Mouse (Mus musculus): ENCODE results near the gene Dstn.

The Dstn gene

GRCm38 (mm10) chr2:143914760-143915599 lies at the start of gene Dstn:
Gene Dstn (plus strand): TSS chr2:143915320.
- peak; percentile 89 for DNase-seq (ENCODE audit: low read depth)

DNA sequence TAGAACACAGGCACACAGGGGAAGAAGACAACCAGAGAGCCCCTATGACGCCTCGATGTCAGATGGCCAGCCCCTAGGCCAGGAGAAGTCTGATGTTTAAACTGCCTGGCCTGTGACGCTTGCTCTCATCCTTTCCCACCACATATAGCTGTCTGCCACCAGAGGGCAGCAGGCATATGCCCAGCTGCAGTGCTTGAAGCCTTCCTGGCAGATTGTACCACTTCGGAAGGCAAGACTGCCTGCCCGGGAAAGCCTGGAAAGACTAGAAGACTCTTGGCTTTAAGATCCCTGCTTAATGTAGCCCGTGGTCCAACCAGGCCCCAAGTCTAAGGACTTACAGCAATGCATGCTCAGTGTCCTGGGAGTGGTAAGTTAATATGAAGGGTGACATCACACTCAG lies 47.8 kb upstream of the Dstn start:
- DNase-seq (ENCODE audit: low read depth): peak; percentile 40

DNA sequence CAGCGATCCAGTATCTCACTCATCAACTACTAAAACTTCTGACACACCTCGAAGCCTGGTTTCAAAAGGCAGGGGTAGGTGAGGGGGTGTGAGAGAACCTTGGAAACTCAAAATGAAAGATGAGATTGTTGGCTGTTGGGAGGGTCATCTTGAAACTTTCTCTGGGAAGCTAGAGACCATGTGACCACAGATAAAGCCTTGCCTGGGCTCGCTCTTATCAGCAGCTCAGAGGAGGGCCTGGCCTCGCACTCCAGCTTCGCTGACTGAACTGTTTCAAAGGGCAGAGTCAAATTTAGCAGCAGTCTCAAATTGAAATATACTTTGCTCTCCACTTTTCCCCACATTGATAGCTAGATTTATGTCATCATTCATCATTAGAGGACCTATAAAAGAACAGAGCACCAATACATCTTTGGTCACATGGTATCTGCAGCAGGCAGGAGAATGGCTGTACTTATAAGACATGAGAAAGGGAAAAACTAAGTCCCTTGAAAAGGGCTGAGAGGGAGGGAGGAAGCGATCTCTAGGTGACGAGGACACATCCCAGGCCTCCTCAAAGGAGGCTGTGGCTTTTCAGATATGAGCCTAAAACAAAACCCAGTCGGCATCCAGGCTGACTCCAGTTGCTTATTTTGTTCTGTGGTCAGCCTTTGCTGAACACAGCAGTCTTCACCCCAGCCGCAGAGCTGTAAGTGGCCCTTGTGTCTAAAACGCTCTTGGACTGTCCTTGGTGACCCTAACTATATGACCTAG lies 44.0 kb upstream of the Dstn start:
- DNase-seq (ENCODE audit: low read depth): peak; percentile 43

DNA sequence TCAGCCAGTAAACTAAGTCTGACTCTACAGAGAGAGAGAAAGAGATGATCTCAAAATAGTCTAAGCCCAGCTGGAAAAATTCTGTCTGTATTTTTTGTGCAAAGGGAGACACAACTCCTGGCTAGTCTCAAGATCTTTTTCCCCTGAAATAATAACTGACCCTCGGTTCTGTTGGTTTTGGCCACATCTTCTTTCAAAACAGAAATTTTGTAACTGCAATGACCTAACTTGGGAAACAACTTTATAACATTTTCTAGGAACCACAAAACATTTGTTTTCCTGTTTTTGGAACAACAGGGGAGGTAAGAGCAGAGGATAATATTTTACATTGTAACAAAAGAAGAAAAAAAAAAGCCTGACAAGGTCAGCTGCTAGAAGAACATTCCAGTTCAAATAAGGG lies 39.1 kb upstream of the Dstn start:
- DNase-seq (ENCODE audit: low read depth): no peak

DNA sequence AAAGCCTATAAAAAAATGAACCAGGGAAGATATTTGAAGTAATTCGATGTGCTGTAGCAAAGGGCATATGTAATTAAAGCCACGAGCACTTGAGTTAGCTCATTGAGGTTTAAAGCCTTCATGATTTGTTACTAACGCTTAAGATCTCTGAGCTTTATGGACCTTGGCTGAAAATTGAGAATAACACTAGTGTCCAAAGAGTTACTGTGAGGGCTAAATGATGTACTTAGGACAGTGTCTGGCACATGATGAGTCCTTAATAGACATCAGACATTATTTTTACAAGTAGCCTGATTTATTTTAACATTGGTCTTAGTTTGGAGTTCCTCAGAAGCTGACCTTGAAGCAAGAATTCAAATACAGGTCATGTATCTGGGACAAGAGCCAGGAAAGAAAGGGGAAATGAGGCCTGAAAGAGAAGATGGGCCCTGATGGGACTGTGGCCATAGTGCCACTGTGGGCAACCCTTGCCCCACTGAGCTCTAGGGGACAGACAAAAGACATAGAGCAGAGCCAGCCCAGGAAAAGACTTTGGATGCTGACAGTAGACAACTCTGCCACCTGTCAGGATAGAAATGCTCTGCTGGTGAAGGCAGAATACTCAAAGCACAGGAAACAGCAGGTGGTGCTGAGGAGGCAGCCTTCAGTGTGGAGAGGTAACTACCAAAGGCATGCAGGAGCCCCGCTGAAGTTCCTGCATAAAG lies 38.0 kb upstream of the Dstn start:
- no peak for DNase-seq (ENCODE audit: low read depth)

- DNase-seq (ENCODE audit: low read depth): no peak
Observed at GRCm38 (mm10) chr2:143879311-143879710, 35.8 kb upstream of the Dstn start.

- DNase-seq (ENCODE audit: low read depth): no peak
Observed at GRCm38 (mm10) chr2:143882002-143882401, 33.1 kb upstream of the Dstn start.

DNA sequence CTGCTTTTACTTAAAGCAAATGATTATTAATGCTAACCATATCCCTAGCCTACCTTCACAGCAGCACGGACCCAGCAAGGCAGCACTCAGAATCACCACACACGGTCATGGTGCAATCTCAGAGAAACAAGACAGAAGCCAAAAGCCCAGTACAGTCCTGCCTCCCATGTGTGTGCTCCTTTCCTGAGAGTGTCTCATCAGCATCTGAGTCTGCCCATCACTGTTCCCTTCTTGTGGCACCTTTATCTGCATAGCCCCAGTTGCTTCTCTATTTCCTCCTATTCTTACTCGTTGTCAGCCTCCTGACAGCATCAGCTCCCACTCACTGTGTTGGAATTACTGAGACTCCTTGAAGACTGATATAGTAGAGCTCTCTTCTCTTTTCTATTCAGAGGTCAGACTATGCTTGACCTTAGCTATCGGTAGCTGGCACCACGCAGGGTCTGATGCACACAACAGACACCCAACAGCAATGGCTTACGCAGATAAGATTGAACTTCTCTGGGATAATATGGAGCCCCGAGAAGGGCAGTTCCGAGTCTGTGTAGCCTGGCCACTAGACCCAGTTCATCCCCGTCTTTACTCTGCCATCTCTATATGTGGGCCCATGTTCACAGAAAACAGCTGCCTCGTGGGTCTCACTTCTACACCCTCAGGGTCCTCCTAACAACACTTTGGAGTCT lies 32.4 kb upstream of the Dstn start:
- no peak for DNase-seq (ENCODE audit: low read depth)

DNA sequence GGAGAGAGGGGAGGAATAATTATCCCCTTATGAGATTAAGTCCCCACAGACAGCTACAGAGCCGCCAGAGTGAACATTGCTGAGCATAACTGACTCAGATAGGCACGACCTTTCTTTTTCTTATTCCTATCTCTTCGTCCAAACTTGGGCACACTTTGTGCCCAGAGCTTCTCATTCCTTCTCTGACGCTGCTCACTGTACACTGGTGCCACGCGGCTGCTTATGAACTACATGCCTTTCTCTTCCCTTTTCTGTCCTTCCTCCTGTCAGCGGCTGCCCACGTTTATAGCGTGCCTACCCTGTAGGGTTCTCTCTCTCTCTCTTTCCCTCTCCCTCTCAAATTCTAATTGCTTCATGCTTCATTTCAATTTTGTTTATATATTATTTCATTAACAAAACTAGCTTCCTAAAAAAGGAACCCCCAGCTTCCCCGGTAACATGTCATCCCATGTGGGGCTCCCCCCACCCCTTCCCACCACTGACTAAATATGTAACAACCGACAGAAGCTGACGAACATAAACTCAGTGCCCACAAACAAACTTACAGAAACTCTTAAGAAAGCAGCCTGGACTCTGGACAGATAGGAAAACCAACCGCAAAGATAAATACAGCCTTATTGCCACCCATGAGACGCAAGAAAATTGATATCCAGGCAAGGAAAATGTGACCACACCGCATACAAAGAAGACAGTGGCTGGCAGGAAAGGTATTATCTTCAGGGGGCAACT lies 25.8 kb upstream of the Dstn start:
- no peak for DNase-seq (ENCODE audit: low read depth)

- no peak for DNase-seq (ENCODE audit: low read depth)
Observed at GRCm38 (mm10) chr2:143889860-143890433, 25.2 kb upstream of the Dstn start.

DNA sequence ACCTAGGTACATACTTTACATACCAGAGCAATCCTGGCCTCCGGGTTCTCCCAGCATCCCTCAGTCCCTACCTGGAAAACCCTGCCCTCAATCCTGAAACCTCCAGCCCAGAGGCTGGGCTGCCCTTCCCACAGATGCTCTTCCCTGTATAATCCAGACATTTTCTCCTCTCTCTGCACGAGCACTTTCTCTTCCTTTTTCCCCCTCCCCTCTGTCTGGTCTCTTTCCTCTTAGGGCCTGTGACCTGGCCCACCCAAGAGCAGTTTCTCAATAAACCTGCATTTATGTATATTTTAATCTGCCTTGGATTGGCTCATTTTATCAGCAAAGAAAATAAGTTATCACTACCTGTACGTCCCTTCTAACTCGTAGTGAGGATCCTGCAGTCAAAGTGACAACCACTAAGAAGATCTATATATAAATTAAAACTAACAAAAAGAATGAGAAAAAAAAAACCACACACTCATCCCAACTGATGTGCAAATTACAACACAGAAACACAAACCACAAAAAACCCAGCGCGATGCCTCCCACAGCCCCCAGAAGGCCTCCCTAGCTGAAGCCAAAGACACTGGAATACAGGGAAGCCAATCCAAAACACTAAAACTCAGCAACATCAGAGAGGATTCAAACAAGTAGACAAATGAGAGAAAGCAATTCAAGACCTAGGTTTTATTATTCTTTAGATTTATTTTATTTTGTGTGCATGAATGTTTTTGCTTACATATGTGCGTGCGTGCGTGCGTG lies 23.6 kb upstream of the Dstn start:
- DNase-seq (ENCODE audit: low read depth): no peak

DNA sequence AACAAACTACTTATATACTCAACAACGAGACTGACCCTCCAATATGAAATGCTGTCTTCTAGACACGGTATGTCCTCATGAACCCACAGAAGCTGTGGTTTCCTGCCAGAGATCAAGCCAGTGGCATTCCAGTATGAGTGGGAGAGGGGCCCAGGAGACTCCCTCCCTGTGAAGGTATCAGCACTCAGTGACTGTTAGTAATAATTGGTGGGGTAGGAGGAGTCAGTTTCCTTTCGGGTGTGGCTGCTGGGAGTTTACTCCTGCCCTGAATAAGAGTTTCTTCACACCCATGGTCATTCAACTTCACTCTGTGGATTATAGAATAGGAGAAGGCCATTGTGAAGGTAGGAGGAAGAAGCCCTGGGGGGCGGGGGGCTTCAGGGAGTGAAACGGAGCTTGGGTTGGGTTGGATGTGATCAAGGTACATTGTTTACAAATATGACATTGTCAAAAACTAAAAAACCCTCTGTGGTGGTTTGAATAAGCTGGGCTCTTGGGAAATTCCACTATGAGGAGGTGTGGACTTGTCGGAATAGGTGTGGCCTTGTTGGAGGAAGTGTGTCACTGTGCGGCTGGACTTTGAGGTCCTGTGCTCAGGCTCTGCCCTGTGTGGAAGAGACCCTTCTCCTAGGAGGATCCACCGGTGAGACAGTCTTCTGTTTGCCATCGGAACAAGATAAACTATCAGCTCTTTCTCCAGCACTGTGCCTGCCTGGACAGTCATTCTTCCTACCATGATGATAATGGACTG lies 15.5 kb upstream of the Dstn start:
- no peak for DNase-seq (ENCODE audit: low read depth)

DNA sequence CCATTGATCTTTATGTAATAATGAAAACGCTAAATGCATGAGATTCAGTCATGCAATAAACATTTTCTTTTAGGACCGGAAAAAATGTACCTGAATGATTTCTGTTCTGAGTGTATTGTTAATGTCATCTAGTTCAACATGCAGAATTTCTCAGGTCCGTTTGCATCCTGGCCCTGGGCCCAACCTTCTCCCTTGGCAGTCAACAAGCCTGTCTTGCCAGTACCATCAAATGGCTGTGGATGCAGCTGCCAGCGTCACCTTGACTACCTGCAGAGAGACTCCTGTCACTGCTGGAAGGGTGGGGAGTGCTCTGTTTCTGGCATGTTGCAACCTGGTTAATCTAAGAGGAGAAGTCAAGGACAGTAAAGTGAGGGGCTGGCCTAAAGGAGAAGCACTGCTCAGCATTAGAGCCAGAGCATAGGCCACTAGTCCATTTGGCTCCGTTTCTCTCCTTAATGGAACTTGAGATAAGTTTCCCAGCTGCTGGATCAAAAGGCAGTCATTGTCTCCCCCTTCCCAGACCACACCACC lies 14.2 kb upstream of the Dstn start:
- no peak for DNase-seq (ENCODE audit: low read depth)

DNA sequence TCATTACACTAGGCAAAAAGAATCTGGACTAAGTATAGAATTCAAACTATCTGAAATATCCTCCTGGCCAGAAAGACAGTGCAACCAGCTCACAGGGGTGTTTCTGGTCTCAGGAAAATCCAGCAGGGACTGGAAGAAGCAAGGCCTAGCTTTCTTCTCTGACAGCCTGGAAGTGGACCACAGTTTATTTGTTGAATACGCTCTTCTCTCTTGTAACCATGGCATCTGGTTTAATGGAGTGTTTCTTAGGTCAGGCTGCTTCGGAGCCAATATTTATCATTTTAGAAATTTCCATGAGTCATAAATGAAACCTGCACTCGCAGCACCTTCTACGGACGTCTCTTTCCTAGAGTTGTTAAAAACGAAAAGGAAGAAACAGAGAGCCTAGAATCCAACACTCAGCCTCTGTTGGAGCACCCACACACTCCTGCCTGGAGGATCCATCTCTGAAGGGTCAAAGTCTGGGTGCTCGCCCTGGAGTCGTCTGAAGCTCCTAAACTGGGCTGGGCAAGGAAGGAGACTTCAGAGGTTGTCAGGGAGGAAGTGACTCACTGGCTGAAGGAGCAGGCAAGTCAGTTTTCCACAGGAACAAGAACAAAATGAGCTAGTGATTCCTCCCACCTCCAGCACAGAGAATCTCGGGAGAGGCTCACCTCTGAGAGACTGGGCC lies 11.6 kb upstream of the Dstn start:
- DNase-seq (ENCODE audit: low read depth): no peak

DNA sequence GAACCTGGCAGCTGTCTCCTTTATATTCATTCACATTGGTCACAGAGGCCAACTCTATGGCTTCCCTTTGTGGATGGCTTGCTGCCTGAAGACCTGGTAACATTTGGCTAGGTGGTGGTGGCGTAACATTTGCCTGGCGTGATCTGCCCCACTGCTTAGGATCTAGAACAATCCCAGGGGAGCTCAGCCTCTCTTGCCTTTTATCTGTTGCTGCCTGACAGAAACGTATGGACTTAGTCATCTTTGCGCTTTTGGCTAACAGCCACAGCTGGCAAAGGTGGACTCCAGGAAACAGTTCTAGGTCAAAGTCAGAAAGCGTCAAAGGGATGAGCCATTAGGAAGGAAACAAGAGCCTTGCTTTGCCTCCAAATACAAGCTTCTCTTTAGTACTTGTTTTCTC lies 10.2 kb upstream of the Dstn start:
- no peak for DNase-seq (ENCODE audit: low read depth)

GRCm38 (mm10) chr2:143909230-143909629 lies 5.9 kb upstream of the Dstn start:
- no peak for DNase-seq (ENCODE audit: low read depth)

GRCm38 (mm10) chr2:143912199-143912598 lies 2.9 kb upstream of the Dstn start:
- no peak for DNase-seq (ENCODE audit: low read depth)

- DNase-seq (ENCODE audit: low read depth): no peak
Observed at GRCm38 (mm10) chr2:143914221-143914620, 899 bp upstream of the Dstn start.

GRCm38 (mm10) chr2:143915600-143916135 lies 548 bp downstream of the Dstn start:
- DNase-seq (ENCODE audit: low read depth): no peak

Measured in c-Kit-positive CD71-positive TER-119-negative erythroid progenitor cells, embryonic 14.5 days (primary cell).